Mouse (Mus musculus): ENCODE results near the gene Sorbs1.
A peak's percentile ranks its signal among the peaks of the same experiment; 100 is the strongest.
"Not testable (repeated sequence)": the region's sequence is repeated elsewhere in the genome, so short reads cannot be mapped to it uniquely, and the experiment has no call there.

Sorbs1 gene

GRCm38 (mm10) chr19:40513632-40514078, at the start of gene Sorbs1:
Sorbs1 (minus strand) TSS chr19:40513779.
- peak; percentile 97 for DNase-seq (ENCODE audit: low read depth)

- DNase-seq (ENCODE audit: low read depth): not testable (repeated sequence)
These were observed 47.9 kb upstream of the Sorbs1 start for GRCm38 (mm10) chr19:40561521-40561920.

- DNase-seq (ENCODE audit: low read depth): no peak
These were observed 42.5 kb upstream of the Sorbs1 start for GRCm38 (mm10) chr19:40556029-40556428.

- no peak for DNase-seq (ENCODE audit: low read depth)
These were observed 41.6 kb upstream of the Sorbs1 start for GRCm38 (mm10) chr19:40555136-40555535.

GRCm38 (mm10) chr19:40554343-40554742, 40.8 kb upstream of the Sorbs1 start:
- DNase-seq (ENCODE audit: low read depth): no peak

- no peak for DNase-seq (ENCODE audit: low read depth)
These were observed 40.3 kb upstream of the Sorbs1 start for GRCm38 (mm10) chr19:40553849-40554248.

- DNase-seq (ENCODE audit: low read depth): no peak
These were observed 39.6 kb upstream of the Sorbs1 start for GRCm38 (mm10) chr19:40553014-40553789.

GRCm38 (mm10) chr19:40549516-40550135, 36.0 kb upstream of the Sorbs1 start:
- no peak for DNase-seq (ENCODE audit: low read depth)

- DNase-seq (ENCODE audit: low read depth): no peak
These were observed 35.4 kb upstream of the Sorbs1 start for GRCm38 (mm10) chr19:40548796-40549515.

GRCm38 (mm10) chr19:40548386-40548785, 34.8 kb upstream of the Sorbs1 start:
- no peak for DNase-seq (ENCODE audit: low read depth)

- DNase-seq (ENCODE audit: low read depth): peak; percentile 74
These were observed 31.3 kb upstream of the Sorbs1 start for GRCm38 (mm10) chr19:40544856-40545255.

GRCm38 (mm10) chr19:40542776-40543175, 29.2 kb upstream of the Sorbs1 start:
- no peak for DNase-seq (ENCODE audit: low read depth)

- no peak for DNase-seq (ENCODE audit: low read depth)
These were observed 22.9 kb upstream of the Sorbs1 start for GRCm38 (mm10) chr19:40536526-40536925.

GRCm38 (mm10) chr19:40532525-40532924, 18.9 kb upstream of the Sorbs1 start:
- DNase-seq (ENCODE audit: low read depth): no peak

- no peak for DNase-seq (ENCODE audit: low read depth)
These were observed 16.7 kb upstream of the Sorbs1 start for GRCm38 (mm10) chr19:40530323-40530722.

- DNase-seq (ENCODE audit: low read depth): no peak
These were observed 14.7 kb upstream of the Sorbs1 start for GRCm38 (mm10) chr19:40528254-40528653.

- no peak for DNase-seq (ENCODE audit: low read depth)
These were observed 12.9 kb upstream of the Sorbs1 start for GRCm38 (mm10) chr19:40526367-40527014.

GRCm38 (mm10) chr19:40523431-40524005, 9.9 kb upstream of the Sorbs1 start:
- no peak for DNase-seq (ENCODE audit: low read depth)

GRCm38 (mm10) chr19:40520403-40520802, 6.8 kb upstream of the Sorbs1 start:
- no peak for DNase-seq (ENCODE audit: low read depth)

- no peak for DNase-seq (ENCODE audit: low read depth)
These were observed 5.1 kb upstream of the Sorbs1 start for GRCm38 (mm10) chr19:40518706-40519105.

GRCm38 (mm10) chr19:40515596-40515995, 2.0 kb upstream of the Sorbs1 start:
- DNase-seq (ENCODE audit: low read depth): no peak

GRCm38 (mm10) chr19:40514376-40514775, 797 bp upstream of the Sorbs1 start:
- DNase-seq (ENCODE audit: low read depth): peak; percentile 15

Measured in induced T-regulatory cell, adult 2 months (primary cell).